Mouse (Mus musculus) E14TG2a.4 (cell line): ENCODE results near the gene Ms4a6d.

ENCODE experiments used
- CTCF ChIP-seq: conservative IDR thresholded peaks from 2 replicates; pipeline ENCODE4 v1.5.1; 2014; ENCODE audit warnings: low read length
- POU5F1 ChIP-seq: IDR thresholded peaks from 2 replicates; pipeline ENCODE4 v1.6.1; 2014; ENCODE audit warnings: low read length, borderline replicate concordance

- TF ChIP-seq CTCF (no peak), POU5F1 (no peak)
Observed at GRCm38 (mm10) chr19:11613776-11614443, 9.3 kb upstream of the Ms4a6d start.
